Mouse (Mus musculus) myocyte (in vitro differentiated cells): Measurements from ENCODE around the gene Sulf2. TPM values are rescaled to one million over a fixed set of nuclear protein-coding genes. Genes with fewer than 3 reads are reported as not detected.

ENCODE experiments used
- H3K27me3 ChIP-seq: one replicate; pipeline ENCODE4 v1.6.1; 2011; ENCODE audit not compliant: control insufficient read depth, insufficient read depth, insufficient read length
- H3K36me3 ChIP-seq: one replicate; pipeline ENCODE4 v1.6.1; 2011; ENCODE audit not compliant: control insufficient read depth, insufficient read depth
- H3K4me2 ChIP-seq: one replicate; pipeline ENCODE4 v1.6.1; 2011; ENCODE audit warnings: low read depth, control low read depth
- H3K4me3 ChIP-seq: one replicate; pipeline ENCODE4 v1.5.1; 2011; ENCODE audit warnings: mild to moderate bottlenecking, control low read depth, moderate library complexity
- H3K79me2 ChIP-seq: one replicate; pipeline ENCODE4 v1.6.1; 2011; ENCODE audit not compliant: control insufficient read depth, insufficient read depth
- H3ac ChIP-seq: one replicate; pipeline ENCODE4 v1.6.1; 2011; ENCODE audit not compliant: control insufficient read depth, insufficient read length
- CEBPB ChIP-seq: IDR thresholded peaks from 2 replicates; pipeline ENCODE4 v1.6.1; 2011; ENCODE audit warnings: mild to moderate bottlenecking, moderate library complexity; ENCODE audit not compliant: poor library complexity, insufficient read depth, severe bottlenecking
- E2F4 ChIP-seq: IDR thresholded peaks from one replicate; pipeline ENCODE4 v1.6.1; 2011; ENCODE audit warnings: mild to moderate bottlenecking, control low read depth, moderate library complexity; ENCODE audit not compliant: insufficient read depth
- MAX ChIP-seq: IDR thresholded peaks from one replicate; pipeline ENCODE4 v1.6.1; 2011; ENCODE audit warnings: low read depth, mild to moderate bottlenecking, control low read depth
- MYOD1 ChIP-seq, 3 experiments: IDR thresholded peaks; one replicate each; pipeline ENCODE4 v1.6.1; 2011; ENCODE audit warnings: control low read depth in 2 of 3, low read depth in 2 of 3, mild to moderate bottlenecking in 2 of 3, moderate library complexity in 1 of 3; ENCODE audit not compliant: insufficient read length in 2 of 3, control insufficient read depth in 1 of 3
- MYOG ChIP-seq, 3 experiments: IDR thresholded peaks; one replicate each; pipeline ENCODE4 v1.6.1; 2011; ENCODE audit warnings: control low read depth in 2 of 3, low read depth in 2 of 3, mild to moderate bottlenecking in 2 of 3; ENCODE audit not compliant: insufficient read length in 2 of 3, control insufficient read depth in 1 of 3, insufficient read depth in 1 of 3
- POLR2A ChIP-seq: IDR thresholded peaks from one replicate; pipeline ENCODE4 v1.6.1; 2011; ENCODE audit warnings: low read depth, mild to moderate bottlenecking, control low read depth, moderate library complexity; ENCODE audit not compliant: insufficient read length
- POLR2AphosphoS2 ChIP-seq: IDR thresholded peaks from one replicate; pipeline ENCODE4 v1.6.1; 2011; ENCODE audit warnings: low read depth, control low read depth; ENCODE audit not compliant: insufficient read length
- REST ChIP-seq: IDR thresholded peaks from one replicate; pipeline ENCODE4 v1.6.1; 2011; ENCODE audit warnings: mild to moderate bottlenecking, control low read depth, moderate library complexity; ENCODE audit not compliant: insufficient read depth, insufficient read length
- SRF ChIP-seq: IDR thresholded peaks from one replicate; pipeline ENCODE4 v1.6.1; 2011; ENCODE audit warnings: low read depth; ENCODE audit not compliant: control insufficient read depth, insufficient read length
- TCF12 ChIP-seq: IDR thresholded peaks from one replicate; pipeline ENCODE4 v1.6.1; 2011; ENCODE audit warnings: mild to moderate bottlenecking, control low read depth; ENCODE audit not compliant: poor library complexity, insufficient read depth, severe bottlenecking
- TCF3 ChIP-seq: IDR thresholded peaks from one replicate; pipeline ENCODE4 v1.6.1; 2011; ENCODE audit warnings: low read depth, control low read depth; ENCODE audit not compliant: insufficient read length
- USF1 ChIP-seq: IDR thresholded peaks from one replicate; pipeline ENCODE4 v1.6.1; 2011; ENCODE audit warnings: low read depth, mild to moderate bottlenecking, control low read depth, moderate library complexity
- polyA plus RNA-seq: library from polyadenylated mRNA; unstranded; fragments of >200 nt; fragmentation: generic; extraction: Trizol; gene quantifications from one replicate; pipeline ENCODE4 v1.2.1, GENCODE M21; 2012; ENCODE audit warnings: missing spikeins

Sulf2 gene
- polyA plus RNA-seq = 36.7 TPM

DNA sequence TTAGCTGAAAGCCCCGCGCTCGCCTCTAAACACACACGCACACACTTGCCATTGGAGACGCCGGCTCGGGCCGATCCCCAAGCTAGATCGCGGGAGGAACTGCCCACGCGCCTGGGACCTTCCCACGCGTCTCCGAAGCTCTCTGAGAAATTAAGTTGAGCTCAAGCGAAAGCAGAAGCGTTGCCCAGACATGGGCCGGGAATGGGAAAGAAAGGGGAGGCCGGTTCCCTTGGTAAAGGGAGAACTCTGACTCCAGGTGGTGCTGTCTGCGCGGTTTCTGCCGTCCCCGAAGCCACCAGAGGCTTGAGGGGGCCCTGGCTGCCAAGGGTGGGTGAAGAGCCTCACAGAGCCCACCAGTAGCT, at the start of gene Sulf2:
TSS of gene Sulf2 (minus strand) at position 210 of the 362 bp plus-strand sequence.
- TF ChIP-seq USF1 = no peak
- TF ChIP-seq SRF = no peak
- no peak for TF ChIP-seq TCF3
- no peak for TF ChIP-seq MYOD1 (IDR thresholded peaks at IDR 0.05; ENCODE audit: control insufficient read depth in 1 of 3, insufficient read length in 2 of 3, low read depth in 2 of 3)
- TF ChIP-seq MYOG (IDR thresholded peaks at IDR 0.05; ENCODE audit: control insufficient read depth in 1 of 3, insufficient read depth in 1 of 3, insufficient read length in 2 of 3, low read depth in 2 of 3) = peak in 1 of 3 experiments; percentile 6
- Histone ChIP-seq H3K4me2 (peak within 1 kb of the TSS; percentile 96), H3K4me3 (peak within 1 kb of the TSS; percentile 28), H3K27me3 (no peaks in the 10 kb centered on the region), H3ac (peak within 1 kb of the TSS; percentile 52), H3K36me3 (no peaks in the 10 kb centered on the region), H3K79me2 (no peaks in the 10 kb centered on the region)

DNA sequence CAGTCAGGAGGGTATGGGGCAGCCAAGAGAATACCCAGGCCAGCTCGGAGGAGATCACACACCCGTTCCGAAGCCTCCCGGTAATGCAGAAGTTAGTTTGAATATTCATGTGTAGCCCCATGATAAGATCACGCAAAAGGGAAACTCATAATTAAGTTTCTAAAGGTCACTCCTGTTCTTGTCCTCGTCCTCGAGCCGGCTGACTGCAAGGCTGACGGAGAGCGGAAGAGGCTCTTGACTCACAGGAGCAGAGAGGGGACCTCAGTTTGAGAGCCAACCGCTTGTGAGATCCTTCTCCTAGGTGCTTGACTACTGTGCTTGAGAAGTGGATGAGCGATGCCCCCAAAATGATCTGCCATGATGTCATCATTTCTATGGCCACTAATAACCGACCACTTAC, 48.7 kb upstream of the Sulf2 start:
- TF ChIP-seq TCF3 (no peak), E2F4 (no peak), SRF (no peak), MYOG (IDR thresholded peaks at IDR 0.05; ENCODE audit: control insufficient read depth in 1 of 3, insufficient read depth in 1 of 3, insufficient read length in 2 of 3, low read depth in 2 of 3) (no peak), REST (no peak), MYOD1 (IDR thresholded peaks at IDR 0.05; ENCODE audit: control insufficient read depth in 1 of 3, insufficient read length in 2 of 3, low read depth in 2 of 3) (no peak), MAX (no peak), POLR2AphosphoS2 (no peak), USF1 (no peak)
- no peaks in the 10 kb centered on the region for H3K36me3 ChIP-seq

GRCm38 (mm10) chr2:166203647-166204046, 48.2 kb upstream of the Sulf2 start:
- Histone ChIP-seq H3K27me3 (peaks cover 18% of the 10 kb centered on the region), H3ac (no peak overlapping the region), H3K4me3 (no peak overlapping the region), H3K79me2 (no peaks in the 10 kb centered on the region), H3K4me2 (no peak overlapping the region), H3K36me3 (no peaks in the 10 kb centered on the region)
- no peak for TF ChIP-seq MYOG (IDR thresholded peaks at IDR 0.05; ENCODE audit: control insufficient read depth in 1 of 3, insufficient read depth in 1 of 3, insufficient read length in 2 of 3, low read depth in 2 of 3)
- no peak for TF ChIP-seq POLR2AphosphoS2
- TF ChIP-seq CEBPB = no peak
- no peak for TF ChIP-seq POLR2A
- TF ChIP-seq MYOD1 (IDR thresholded peaks at IDR 0.05; ENCODE audit: control insufficient read depth in 1 of 3, insufficient read length in 2 of 3, low read depth in 2 of 3) = no peak
- no peak for TF ChIP-seq E2F4

More for the DNA sequence above, 48.7 kb upstream of the Sulf2 start:
- no peak overlapping the region for H3ac ChIP-seq
- H3K4me2 ChIP-seq = no peak overlapping the region
- no peaks in the 10 kb centered on the region for H3K79me2 ChIP-seq
- H3K4me3 ChIP-seq = no peak overlapping the region
- H3K27me3 ChIP-seq = peaks cover 13% of the 10 kb centered on the region

DNA sequence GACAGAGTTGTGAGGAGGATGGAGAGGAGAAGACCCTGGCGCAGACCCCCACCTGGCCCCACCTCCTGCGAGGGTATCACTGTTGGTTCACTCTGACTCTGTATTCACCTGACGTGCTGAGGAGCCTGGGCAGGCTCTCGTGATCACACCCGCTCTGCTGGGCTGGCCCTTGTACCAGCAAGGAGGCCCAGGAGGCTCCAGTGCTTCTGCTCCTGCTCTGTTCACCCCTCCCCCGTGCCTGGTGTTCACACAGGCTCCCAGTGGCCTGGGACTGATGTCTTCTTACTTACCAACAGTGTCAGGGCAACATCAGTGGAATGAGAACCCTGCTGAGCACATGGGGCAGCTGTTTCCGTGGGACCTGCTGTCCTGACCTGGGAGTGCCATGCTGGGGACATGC, 42.5 kb upstream of the Sulf2 start:
- TF ChIP-seq USF1 = no peak
- TF ChIP-seq POLR2AphosphoS2 = no peak
- TF ChIP-seq MYOG (IDR thresholded peaks at IDR 0.05; ENCODE audit: control insufficient read depth in 1 of 3, insufficient read depth in 1 of 3, insufficient read length in 2 of 3, low read depth in 2 of 3) = no peak
- TF ChIP-seq TCF3 = no peak
- TF ChIP-seq REST = no peak
- TF ChIP-seq MYOD1 (IDR thresholded peaks at IDR 0.05; ENCODE audit: control insufficient read depth in 1 of 3, insufficient read length in 2 of 3, low read depth in 2 of 3) = no peak
- no peak for TF ChIP-seq TCF12
- no peak for TF ChIP-seq POLR2A
- TF ChIP-seq CEBPB = no peak
- peaks cover 20% of the 10 kb centered on the region for H3K27me3 ChIP-seq
- H3K4me2 ChIP-seq = no peak overlapping the region
- H3K36me3 ChIP-seq = no peaks in the 10 kb centered on the region
- no peak overlapping the region for H3K4me3 ChIP-seq
- no peak overlapping the region for H3ac ChIP-seq
- H3K79me2 ChIP-seq = no peaks in the 10 kb centered on the region

DNA sequence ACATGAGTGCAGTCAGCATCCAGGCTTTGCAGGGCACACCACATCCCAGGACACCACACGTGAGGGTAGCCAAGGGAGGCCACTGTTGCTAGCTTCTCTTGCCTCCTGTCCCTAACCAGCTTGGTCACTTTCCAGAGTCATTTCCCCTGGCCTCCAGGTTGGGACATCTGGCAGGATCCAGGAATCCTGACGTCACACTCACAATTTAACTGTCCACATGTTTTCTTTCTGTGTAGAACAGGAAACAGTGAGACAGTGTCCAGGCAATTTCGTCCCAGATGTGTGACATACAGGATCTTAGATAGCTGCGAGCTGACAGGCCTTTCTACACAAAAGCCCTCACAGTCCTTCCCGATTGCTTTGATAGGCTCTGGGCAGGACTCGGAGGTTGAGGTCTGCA, 41.6 kb upstream of the Sulf2 start:
- no peaks in the 10 kb centered on the region for H3K36me3 ChIP-seq
- H3K4me3 ChIP-seq = no peak overlapping the region
- TF ChIP-seq POLR2AphosphoS2 (no peak), TCF12 (no peak), MYOG (IDR thresholded peaks at IDR 0.05; ENCODE audit: control insufficient read depth in 1 of 3, insufficient read depth in 1 of 3, insufficient read length in 2 of 3, low read depth in 2 of 3) (no peak), E2F4 (no peak), POLR2A (no peak), CEBPB (no peak), SRF (no peak), REST (no peak), TCF3 (no peak)
- H3K79me2 ChIP-seq = no peaks in the 10 kb centered on the region
- H3ac ChIP-seq = no peak overlapping the region
- peaks cover 17% of the 10 kb centered on the region for H3K27me3 ChIP-seq
- H3K4me2 ChIP-seq = no peak overlapping the region
